Mouse (Mus musculus) liver, adult 2 months (tissue): ENCODE data around the gene Pih1d1. TPM values are rescaled to one million over a fixed set of nuclear protein-coding genes. Genes with fewer than 3 reads are reported as not detected.

ENCODE experiments used
- DNase-seq: peaks from one replicate; pipeline ENCODE4 v3.0.0-alpha.2; 2011; ENCODE audit warnings: low read depth, low spot score; ENCODE audit errors: extremely low read depth
- H3K27ac ChIP-seq: fragments of 200-500 bp; replicated peaks from 2 replicates; pipeline ENCODE4 v1.5.1; 2012; ENCODE audit warnings: low read depth, mild to moderate bottlenecking, control low read depth, inconsistent platforms, low read length; ENCODE audit not compliant: insufficient read depth
- H3K27me3 ChIP-seq: fragments of 200-500 bp; 2 replicates; pipeline ENCODE4 v1.6.1; 2012; ENCODE audit warnings: mild to moderate bottlenecking, moderate library complexity, low read length, inconsistent platforms; ENCODE audit not compliant: control insufficient read depth, insufficient read depth
- H3K36me3 ChIP-seq: fragments of 200-500 bp; 2 replicates; pipeline ENCODE4 v1.6.1; 2012; ENCODE audit warnings: low read length, inconsistent platforms; ENCODE audit not compliant: control insufficient read depth, insufficient read depth
- H3K4me1 ChIP-seq: fragments of 200-500 bp; 2 replicates; pipeline ENCODE4 v1.6.1; 2011; ENCODE audit warnings: low read length; ENCODE audit not compliant: control insufficient read depth, insufficient read depth
- H3K4me3 ChIP-seq: fragments of 200-500 bp; 2 replicates; pipeline ENCODE4 v1.5.1; 2011; ENCODE audit warnings: low read depth, mild to moderate bottlenecking, control low read depth, low read length, moderate library complexity; ENCODE audit not compliant: insufficient read depth
- H3K79me2 ChIP-seq: fragments of 200-500 bp; 2 replicates; pipeline ENCODE4 v1.6.1; 2012; ENCODE audit warnings: inconsistent platforms, mild to moderate bottlenecking, low read length, moderate library complexity; ENCODE audit not compliant: control insufficient read depth, insufficient read depth
- H3K9ac ChIP-seq: fragments of 200-500 bp; 2 replicates; pipeline ENCODE4 v1.6.1; 2012; ENCODE audit warnings: low read depth, mild to moderate bottlenecking, control low read depth, inconsistent platforms, low read length
- CTCF ChIP-seq: fragments of 200-500 bp; IDR thresholded peaks from 2 replicates; pipeline ENCODE4 v1.5.1; 2011; ENCODE audit warnings: low read depth, low read length, control low read depth
- POLR2A ChIP-seq: fragments of 200-500 bp; IDR thresholded peaks from 2 replicates; pipeline ENCODE4 v1.6.1; 2011; ENCODE audit warnings: low read length, control low read depth; ENCODE audit not compliant: insufficient read depth; ENCODE audit errors: extremely low read depth
- WGBS: fragments of 180-500 bp; shearing (Covaris S2); methylation state at CpG from one replicate; pipeline ENCODE4 v1.1.7; 2018; 5-methylcytosine and 5-hydroxymethylcytosine counted together
- polyA plus RNA-seq: library from polyadenylated mRNA; depleted of rRNA; stranded (reverse); fragments of >200 nt; gene quantifications from 2 replicates; pipeline ENCODE4 v1.2.3, GENCODE M21; 2012
- total RNA-seq: library from RNA; depleted of rRNA; stranded (reverse); fragments of >200 nt; gene quantifications from 2 replicates; pipeline ENCODE4 v1.2.3, GENCODE M21; 2014

The Pih1d1 gene
- total and polyA plus RNA-seq, 2 experiments, result 48.0 to 62.1 TPM

DNA sequence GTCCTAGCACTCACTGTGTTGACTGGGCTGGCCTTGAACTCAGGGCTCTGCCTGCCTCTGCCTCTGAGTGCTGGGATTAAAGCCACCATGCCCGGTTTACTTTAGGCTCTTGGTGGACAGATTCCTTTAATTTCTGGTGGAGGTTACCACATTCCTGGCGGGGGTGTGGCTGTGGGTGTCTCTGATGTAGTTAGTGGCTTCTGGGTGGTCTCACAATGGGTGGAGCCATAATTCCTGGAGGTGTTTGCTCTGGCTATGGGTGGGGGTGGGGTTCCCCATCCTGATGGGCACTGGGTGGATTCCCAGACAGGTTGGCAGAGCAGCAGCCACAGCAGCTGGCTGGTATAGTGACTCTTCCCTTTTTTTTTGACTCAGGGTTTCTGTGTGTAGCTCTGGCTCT lies 42.2 kb upstream of the Pih1d1 start:
- H3K27ac ChIP-seq, result no peak overlapping the region
- TF ChIP-seq CTCF, result no peak
- no peak for TF ChIP-seq POLR2A
- no peak overlapping the region for H3K9ac ChIP-seq
- H3K4me3 ChIP-seq, result no peak overlapping the region
- no peaks in the 10 kb centered on the region for H3K4me1 ChIP-seq
- H3K27me3 ChIP-seq, result no peaks in the 10 kb centered on the region
- no peaks in the 10 kb centered on the region for H3K36me3 ChIP-seq
- DNase-seq, result no peak
- H3K79me2 ChIP-seq, result no peaks in the 10 kb centered on the region
- WGBS, result 78% methylated on average over 2 of the region's 2 CpGs

DNA sequence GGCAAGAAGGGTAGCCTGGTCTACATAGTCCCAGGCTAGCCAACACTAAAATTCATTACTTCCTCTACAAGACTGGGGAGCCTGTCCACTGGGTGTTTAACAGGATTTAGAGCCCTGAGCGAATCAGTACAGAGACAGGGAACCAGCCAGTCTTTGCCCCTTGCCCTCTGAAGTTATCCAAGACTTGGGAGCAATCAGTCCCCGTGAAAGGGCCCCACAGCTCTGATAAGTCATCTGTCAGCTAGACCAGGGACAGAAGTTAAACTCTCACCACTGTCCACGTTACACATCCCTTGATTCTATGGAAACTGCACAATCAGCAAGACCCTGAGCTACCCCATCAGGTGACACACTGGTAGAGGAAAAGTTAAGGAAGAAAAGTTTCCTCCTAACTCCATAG lies 41.6 kb upstream of the Pih1d1 start:
- TF ChIP-seq CTCF (no peak), POLR2A (no peak)
- no peaks in the 10 kb centered on the region for H3K27me3 ChIP-seq
- H3K27ac ChIP-seq, result no peak overlapping the region
- no peaks in the 10 kb centered on the region for H3K79me2 ChIP-seq
- no peaks in the 10 kb centered on the region for H3K4me1 ChIP-seq
- H3K9ac ChIP-seq, result no peak overlapping the region
- WGBS, result 70% methylated on average over 3 of the region's 3 CpGs
- no peaks in the 10 kb centered on the region for H3K36me3 ChIP-seq
- no peak overlapping the region for H3K4me3 ChIP-seq
- no peak for DNase-seq

GRCm38 (mm10) chr7:45113476-45113875 lies 40.6 kb upstream of the Pih1d1 start:
- H3K4me3 ChIP-seq, result no peak overlapping the region
- no peaks in the 10 kb centered on the region for H3K4me1 ChIP-seq
- H3K9ac ChIP-seq, result no peak overlapping the region
- no peak overlapping the region for H3K27ac ChIP-seq
- no peak for DNase-seq
- H3K36me3 ChIP-seq, result no peaks in the 10 kb centered on the region
- no peaks in the 10 kb centered on the region for H3K79me2 ChIP-seq
- H3K27me3 ChIP-seq, result no peaks in the 10 kb centered on the region
- no peak for TF ChIP-seq CTCF
- TF ChIP-seq POLR2A, result no peak
- WGBS, result 71% methylated on average over 2 of the region's 2 CpGs

DNA sequence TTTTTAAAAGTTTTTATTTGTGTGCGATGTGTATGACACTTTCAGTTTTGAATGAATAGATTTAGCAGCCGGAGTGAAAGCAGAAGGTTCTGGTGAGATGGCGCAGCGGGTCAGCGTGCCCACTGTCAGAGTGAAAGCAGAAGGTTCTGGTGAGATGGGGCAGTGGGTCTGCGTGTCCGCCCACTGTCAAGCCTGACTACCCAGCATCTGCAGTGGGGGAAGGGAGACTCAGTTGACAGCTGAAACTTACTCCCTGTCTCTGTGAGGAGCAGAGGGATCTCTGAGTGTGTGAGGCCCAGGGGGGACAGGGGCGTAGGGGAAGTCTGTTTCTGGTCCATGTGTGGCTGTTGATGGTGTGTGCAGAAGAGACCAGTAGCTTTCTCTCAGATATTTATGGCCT lies 36.5 kb upstream of the Pih1d1 start:
- DNase-seq, result no peak
- no peaks in the 10 kb centered on the region for H3K27me3 ChIP-seq
- no peaks in the 10 kb centered on the region for H3K79me2 ChIP-seq
- H3K36me3 ChIP-seq, result peaks cover 7% of the 10 kb centered on the region; the same call in 1 of the 2 replicates
- H3K4me1 ChIP-seq, result peaks cover 2% of the 10 kb centered on the region
- WGBS, result 91% methylated on average over 8 of the region's 8 CpGs
- no peak overlapping the region for H3K4me3 ChIP-seq
- TF ChIP-seq CTCF (no peak), POLR2A (no peak)
- H3K9ac ChIP-seq, result no peak overlapping the region
- no peak overlapping the region for H3K27ac ChIP-seq

- TF ChIP-seq CTCF (no peak), POLR2A (no peak)
- peaks cover 9% of the 10 kb centered on the region for H3K4me1 ChIP-seq
- peaks cover 12% of the 10 kb centered on the region; the same call in 1 of the 2 replicates for H3K36me3 ChIP-seq
- 67% methylated on average over 6 of the region's 6 CpGs for WGBS
- no peak overlapping the region for H3K27ac ChIP-seq
- no peak overlapping the region for H3K9ac ChIP-seq
- DNase-seq, result no peak
- H3K4me3 ChIP-seq, result no peak overlapping the region
- no peaks in the 10 kb centered on the region for H3K79me2 ChIP-seq
- no peaks in the 10 kb centered on the region for H3K27me3 ChIP-seq
These were observed 35.8 kb upstream of the Pih1d1 start for GRCm38 (mm10) chr7:45118336-45118735.

GRCm38 (mm10) chr7:45119780-45120709 lies 34.1 kb upstream of the Pih1d1 start:
- Histone ChIP-seq H3K79me2 (no peaks in the 10 kb centered on the region; the same call in 1 of the 2 replicates), H3K27me3 (no peaks in the 10 kb centered on the region), H3K4me1 (peaks cover 12% of the 10 kb centered on the region), H3K36me3 (peaks cover 12% of the 10 kb centered on the region; the same call in 1 of the 2 replicates), H3K9ac (no peak overlapping the region), H3K4me3 (no peak overlapping the region), H3K27ac (no peak overlapping the region)
- no peak for DNase-seq
- no peak for TF ChIP-seq CTCF
- no peak for TF ChIP-seq POLR2A
- 81% methylated on average over 5 of the region's 5 CpGs for WGBS
